Comparison of ENCODE assay signal across 29 mouse cellular contexts in genomic region chr10:95300178-95300793, GRCm38 (mm10). TPM values are rescaled to one million over a fixed set of nuclear protein-coding genes. Genes with fewer than 3 reads are reported as not detected.
A peak's percentile ranks its signal among the peaks of the same experiment; 100 is the strongest.
DNase-seq lines count a peak whose midpoint lies in the region; TF ChIP-seq lines count a peak whose summit lies in the region.
"Had no signal": no experiment of that assay in that cellular context is flagged by ENCODE, and none has a peak within 500 bp of the region (broad histone marks: within the 10 kb centered on the region; RNA-seq: fewer than 3 reads in every experiment).

No protein-coding gene starts in this region.

- no peak for TF ChIP-seq CTCF in gastrocnemius, adult 2 months (IDR thresholded peaks at IDR 0.05)

- peak overlapping the region; percentile 47 for H3K4me2 ChIP-seq in myocyte (ENCODE audit: low read depth)
- H3K4me2 ChIP-seq: forebrain, embryonic 13.5 days; heart, embryonic 13.5 days; liver, embryonic 15.5 days; lung, embryonic 14.5 days; midbrain, embryonic 12.5 days; neural tube, embryonic 15.5 days; stomach, embryonic 15.5 days had no signal

- no peak overlapping the region for H3ac ChIP-seq in myocyte (ENCODE audit: control insufficient read depth, insufficient read length)

- H3K27me3 ChIP-seq in myocyte (ENCODE audit: control insufficient read depth, insufficient read depth, insufficient read length), result no peaks in the 10 kb centered on the region
- H3K27me3 ChIP-seq: forebrain, embryonic 13.5 days; heart, embryonic 13.5 days; liver, embryonic 15.5 days; midbrain, embryonic 12.5 days; neural tube, embryonic 15.5 days; stomach, embryonic 15.5 days had no signal

- H3K27ac ChIP-seq in gastrocnemius, adult 2 months, result peak overlapping the region; percentile 54
- H3K27ac ChIP-seq: forebrain, embryonic 13.5 days; heart, embryonic 13.5 days; hindbrain, embryonic 10.5 days; hindbrain, postnatal 0 days; kidney, postnatal 0 days; liver, embryonic 15.5 days; midbrain, embryonic 12.5 days; neural tube, embryonic 15.5 days; stomach, embryonic 15.5 days had no signal

- intact Hi-C loops in gastrocnemius, adult 2 months (cut with DNase I), result no loop called here

- no peak overlapping the region for H3K4me3 ChIP-seq in gastrocnemius, adult 2 months
- H3K4me3 ChIP-seq in myocyte, result no peak overlapping the region
- H3K4me3 ChIP-seq: erythroblast, embryonic 14.5 days; forebrain, embryonic 13.5 days; heart, embryonic 13.5 days; hindbrain, embryonic 10.5 days; liver, embryonic 15.5 days; megakaryocyte, embryonic 14.5 days; midbrain, embryonic 12.5 days; neural tube, embryonic 15.5 days; stomach, embryonic 15.5 days had no signal

- DNase-seq in gastrocnemius, adult 2 months, result no peak
- DNase-seq in gastrocnemius, postnatal 25 days, result no peak
- DNase-seq in 3T3-L1 (ENCODE audit: low read depth, low spot score) (peak; percentile 18), NIH3T3 (ENCODE audit: low read depth) (peak; percentile 19)
- DNase-seq in cerebellum, postnatal 36 days, result no peak
- DNase-seq in frontal cortex, adult 2 months (ENCODE audit: extremely low spot score in 1 of 2, low spot score in 1 of 2), result no peak
- DNase-seq: adrenal gland, postnatal 14 days; cerebellum, adult 18-20 months; heart, postnatal 10 days; kidney, adult 8-10 months; kidney, postnatal 4 days; left cerebral cortex, postnatal 4 days; liver; lung, embryonic 14.5 days; lung, postnatal 14 days; retina, postnatal 1 day; right cerebral cortex, postnatal 25 days had no signal

- H3K36me3 ChIP-seq in myocyte (ENCODE audit: control insufficient read depth, insufficient read depth), result no peaks in the 10 kb centered on the region
- H3K36me3 ChIP-seq: heart, embryonic 13.5 days; hindbrain, embryonic 10.5 days; liver, embryonic 15.5 days; midbrain, embryonic 12.5 days; neural tube, embryonic 15.5 days; stomach, embryonic 15.5 days had no signal

- TF ChIP-seq POLR2A in myocyte (IDR thresholded peaks at IDR 0.05; ENCODE audit: insufficient read length, low read depth), result no peak

- no peaks in the 10 kb centered on the region for H3K79me2 ChIP-seq in myocyte (ENCODE audit: control insufficient read depth, insufficient read depth)

TF ChIP-seq in myocyte, 11 proteins besides CTCF, POLR2A, EP300 and RAD21:
- TF ChIP-seq MAX (IDR thresholded peaks at IDR 0.05; ENCODE audit: low read depth) (no peak), MYOG (IDR thresholded peaks at IDR 0.05; ENCODE audit: control insufficient read depth in 1 of 3, insufficient read depth in 1 of 3, insufficient read length in 2 of 3, low read depth in 2 of 3) (no peak), USF1 (IDR thresholded peaks at IDR 0.05; ENCODE audit: low read depth) (peak; percentile 59)

RNA-seq across cellular contexts. Expression of gene Cradd, which starts 23.6 kb away (rescaled TPM):
- total RNA-seq in gastrocnemius, adult 2 months (2021), result 1 to 10 TPM; 8.6 to 9.8 TPM
- total RNA-seq in gastrocnemius, postnatal 25 days (2021), result 1 to 10 TPM; 8.3 to 8.5 TPM
- 9.5 TPM for polyA plus RNA-seq in myocyte (2012; fragmentation: generic; extraction: Trizol)
- 7.1 and 8.6 TPM in 2 replicates for polyA plus RNA-seq in frontal cortex, adult 2 months (2012; rRNA removed)

Comparison
In these comparisons a context has a peak if more than half of its experiments do, and no peak if none do; other contexts are left out.
1. DNase-seq: peak in 3T3-L1 (single experiment) and NIH3T3 (single experiment); none in gastrocnemius, adult 2 months (single experiment), gastrocnemius, postnatal 25 days (single experiment), cerebellum, postnatal 36 days (0 of 2) and frontal cortex, adult 2 months (0 of 2).